Mouse (Mus musculus): ENCODE data around the gene Prss23. TPM values are rescaled to one million over a fixed set of nuclear protein-coding genes. Genes with fewer than 3 reads are reported as not detected.
A peak's percentile ranks its signal among the peaks of the same experiment; 100 is the strongest.

The Prss23 gene
- polyA plus RNA-seq (2015; fragmentation: Nextera tagmentation; extraction: Ambion mirVana): 78.6 and 86.6 TPM in 2 replicates

DNA sequence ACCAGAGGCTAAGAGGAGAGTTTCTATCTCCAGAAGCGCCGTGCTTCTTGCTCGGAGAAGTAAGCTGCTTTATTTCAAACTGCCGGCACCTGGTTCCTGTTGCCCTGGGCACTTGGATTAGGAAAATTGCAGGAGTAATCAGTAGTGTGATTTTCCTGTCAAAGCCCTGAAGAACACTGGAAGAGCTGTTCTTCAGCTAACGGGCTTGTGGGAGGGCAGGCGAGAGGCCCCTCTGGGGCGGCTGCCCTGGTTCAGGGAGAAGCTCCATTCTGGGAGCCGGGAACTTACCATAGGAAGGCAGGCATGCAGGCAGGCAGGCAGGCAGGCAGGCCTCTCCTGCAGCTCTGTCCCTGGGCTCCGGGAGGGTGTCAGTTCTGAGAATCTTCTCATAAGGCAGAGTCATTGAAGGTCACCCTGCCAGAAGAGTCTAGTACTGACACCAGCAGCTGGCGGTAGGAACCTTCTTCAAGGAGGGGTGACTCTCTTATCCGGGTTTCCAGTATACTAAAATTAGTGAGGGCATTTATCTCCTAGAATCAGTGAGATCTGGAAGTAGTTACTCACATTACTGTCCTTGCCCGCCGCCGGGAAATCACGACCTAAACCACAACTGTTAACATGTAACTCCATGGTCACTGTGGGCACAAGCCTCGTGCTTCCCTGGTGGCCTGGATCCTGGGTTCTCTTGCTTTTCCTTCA lies at the start of gene Prss23:
Prss23 (minus strand) TSS at position 457 of the 699 bp plus-strand sequence.
- no peak for DNase-seq (ENCODE audit: low spot score)
- Histone ChIP-seq H3K9ac (replicated peaks; ENCODE audit: low read depth) (no peak within 1 kb of the TSS), H3K27ac (ENCODE audit: low read length) (no peak within 1 kb of the TSS), H3K4me3 (ENCODE audit: low read depth, low read length) (no peak within 1 kb of the TSS), H3K36me3 (ENCODE audit: insufficient read depth, low read length) (no peaks in the 10 kb centered on the region), H3K4me2 (replicated peaks; ENCODE audit: low read depth, low read length) (no peak within 1 kb of the TSS), H3K4me1 (ENCODE audit: insufficient read depth, low read depth, low read length) (no peaks in the 10 kb centered on the region), H3K9me3 (ENCODE audit: low read length) (no peaks in the 10 kb centered on the region), H3K27me3 (replicated peaks; ENCODE audit: insufficient read depth, low read length) (no peaks in the 10 kb centered on the region)
- no peak for TF ChIP-seq EP300 (IDR thresholded peaks at IDR 0.05)
- no peak for TF ChIP-seq CTCF (IDR thresholded peaks at IDR 0.05)
- ATAC-seq: no peak
- 75% methylated on average over 16 of the region's 16 CpGs for WGBS

- H3K9ac ChIP-seq (replicated peaks; ENCODE audit: low read depth): no peak overlapping the region
- no peak for ATAC-seq
- no peaks in the 10 kb centered on the region for H3K36me3 ChIP-seq (ENCODE audit: insufficient read depth, low read length)
- DNase-seq (ENCODE audit: low spot score): no peak
- H3K4me3 ChIP-seq (ENCODE audit: low read depth, low read length): no peak overlapping the region
- WGBS: 91% methylated on average over 3 of the region's 3 CpGs
- no peaks in the 10 kb centered on the region for H3K27me3 ChIP-seq (replicated peaks; ENCODE audit: insufficient read depth, low read length)
- no peaks in the 10 kb centered on the region for H3K9me3 ChIP-seq (ENCODE audit: low read length)
- H3K4me2 ChIP-seq (replicated peaks; ENCODE audit: low read depth, low read length): no peak overlapping the region
- H3K4me1 ChIP-seq (ENCODE audit: insufficient read depth, low read depth, low read length): no peaks in the 10 kb centered on the region
- H3K27ac ChIP-seq (ENCODE audit: low read length): no peak overlapping the region
- TF ChIP-seq CTCF (IDR thresholded peaks at IDR 0.05) (no peak), EP300 (IDR thresholded peaks at IDR 0.05) (no peak)
Measured at GRCm38 (mm10) chr7:89576127-89576526, 49.1 kb upstream of the Prss23 start.

- H3K27me3 ChIP-seq (replicated peaks; ENCODE audit: insufficient read depth, low read length): no peaks in the 10 kb centered on the region
- no peak for DNase-seq (ENCODE audit: low spot score)
- no peaks in the 10 kb centered on the region for H3K4me1 ChIP-seq (ENCODE audit: insufficient read depth, low read depth, low read length)
- no peak overlapping the region for H3K27ac ChIP-seq (ENCODE audit: low read length)
- 95% methylated on average over 2 of the region's 2 CpGs for WGBS
- H3K4me3 ChIP-seq (ENCODE audit: low read depth, low read length): no peak overlapping the region
- H3K4me2 ChIP-seq (replicated peaks; ENCODE audit: low read depth, low read length): no peak overlapping the region
- no peak for ATAC-seq
- no peaks in the 10 kb centered on the region for H3K36me3 ChIP-seq (ENCODE audit: insufficient read depth, low read length)
- TF ChIP-seq CTCF (IDR thresholded peaks at IDR 0.05): no peak
- no peak overlapping the region for H3K9ac ChIP-seq (replicated peaks; ENCODE audit: low read depth)
- H3K9me3 ChIP-seq (ENCODE audit: low read length): no peaks in the 10 kb centered on the region
Measured at GRCm38 (mm10) chr7:89564569-89564968, 37.6 kb upstream of the Prss23 start.

GRCm38 (mm10) chr7:89563501-89563900 lies 36.5 kb upstream of the Prss23 start:
- no peaks in the 10 kb centered on the region for H3K36me3 ChIP-seq (ENCODE audit: insufficient read depth, low read length)
- H3K4me3 ChIP-seq (ENCODE audit: low read depth, low read length): no peak overlapping the region
- H3K4me2 ChIP-seq (replicated peaks; ENCODE audit: low read depth, low read length): no peak overlapping the region
- 77% methylated on average over 2 of the region's 2 CpGs for WGBS
- peak; percentile 50 for DNase-seq (ENCODE audit: low spot score)
- no peaks in the 10 kb centered on the region for H3K9me3 ChIP-seq (ENCODE audit: low read length)
- H3K27ac ChIP-seq (ENCODE audit: low read length): no peak overlapping the region
- ATAC-seq: 0 out of 2 replicates have a peak, but pooled peaks have one; percentile 21
- TF ChIP-seq EP300 (IDR thresholded peaks at IDR 0.05): no peak
- TF ChIP-seq CTCF (IDR thresholded peaks at IDR 0.05): no peak
- H3K27me3 ChIP-seq (replicated peaks; ENCODE audit: insufficient read depth, low read length): no peaks in the 10 kb centered on the region
- H3K4me1 ChIP-seq (ENCODE audit: insufficient read depth, low read depth, low read length): no peaks in the 10 kb centered on the region
- no peak overlapping the region for H3K9ac ChIP-seq (replicated peaks; ENCODE audit: low read depth)

DNA sequence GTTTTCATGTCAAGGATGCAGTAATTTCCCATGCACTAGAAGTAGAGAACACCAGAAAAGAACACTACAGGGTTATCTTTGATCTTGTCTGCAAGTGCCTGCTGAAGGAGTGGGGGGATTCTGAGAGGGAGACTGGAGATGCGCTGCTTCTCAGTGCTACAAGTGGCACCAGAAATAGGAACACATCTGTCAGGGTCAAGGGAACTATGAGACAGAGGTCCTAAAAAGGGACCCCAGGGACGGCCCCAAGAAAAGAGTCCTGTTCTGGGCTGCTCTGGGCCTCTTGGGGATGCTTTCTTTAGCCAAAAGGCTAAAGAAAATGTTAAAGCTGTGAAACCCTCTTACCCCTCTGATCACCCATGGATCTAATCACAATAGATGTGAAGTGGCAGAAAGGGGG lies 35.2 kb upstream of the Prss23 start:
- 63% methylated on average over 2 of the region's 2 CpGs for WGBS

DNA sequence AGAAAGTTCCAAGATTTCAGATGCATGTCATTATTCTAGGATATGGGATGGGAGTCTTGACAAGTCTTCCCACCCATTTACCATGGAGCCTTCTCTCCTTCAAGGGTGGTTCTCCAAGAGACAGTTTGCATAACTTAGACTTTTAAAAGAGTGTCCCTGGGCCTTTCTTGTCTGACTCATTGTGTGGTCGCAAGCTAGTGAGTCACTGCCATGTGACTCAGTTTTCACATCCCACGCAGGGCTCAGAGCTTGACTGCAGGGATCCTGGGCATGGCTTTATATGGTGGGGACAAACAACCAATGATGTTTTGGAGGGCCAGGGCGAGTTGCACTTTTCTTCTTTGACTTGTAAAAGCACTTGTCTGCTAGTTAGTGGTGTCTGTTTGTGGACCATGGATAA lies 34.0 kb upstream of the Prss23 start:
- Histone ChIP-seq H3K27me3 (replicated peaks; ENCODE audit: insufficient read depth, low read length) (no peaks in the 10 kb centered on the region), H3K4me1 (ENCODE audit: insufficient read depth, low read depth, low read length) (no peaks in the 10 kb centered on the region), H3K36me3 (ENCODE audit: insufficient read depth, low read length) (no peaks in the 10 kb centered on the region), H3K9me3 (ENCODE audit: low read length) (no peaks in the 10 kb centered on the region), H3K9ac (replicated peaks; ENCODE audit: low read depth) (no peak overlapping the region), H3K4me3 (ENCODE audit: low read depth, low read length) (no peak overlapping the region), H3K27ac (ENCODE audit: low read length) (no peak overlapping the region), H3K4me2 (replicated peaks; ENCODE audit: low read depth, low read length) (no peak overlapping the region)
- DNase-seq (ENCODE audit: low spot score): no peak
- ATAC-seq: no peak; the same call in 1 of the 2 replicates
- TF ChIP-seq CTCF (IDR thresholded peaks at IDR 0.05) (no peak), EP300 (IDR thresholded peaks at IDR 0.05) (no peak)
- 79% methylated on average over 3 of the region's 3 CpGs for WGBS

More for the DNA sequence above, 35.2 kb upstream of the Prss23 start:
- no peak overlapping the region for H3K4me3 ChIP-seq (ENCODE audit: low read depth, low read length)
- DNase-seq (ENCODE audit: low spot score) (no peak), ATAC-seq (no peak)
- H3K4me2 ChIP-seq (replicated peaks; ENCODE audit: low read depth, low read length): no peak overlapping the region
- H3K9me3 ChIP-seq (ENCODE audit: low read length): no peaks in the 10 kb centered on the region
- no peak overlapping the region for H3K27ac ChIP-seq (ENCODE audit: low read length)
- no peak overlapping the region for H3K9ac ChIP-seq (replicated peaks; ENCODE audit: low read depth)
- TF ChIP-seq EP300 (IDR thresholded peaks at IDR 0.05): no peak
- TF ChIP-seq CTCF (IDR thresholded peaks at IDR 0.05): no peak
- H3K36me3 ChIP-seq (ENCODE audit: insufficient read depth, low read length): no peaks in the 10 kb centered on the region
- H3K4me1 ChIP-seq (ENCODE audit: insufficient read depth, low read depth, low read length): no peaks in the 10 kb centered on the region
- H3K27me3 ChIP-seq (replicated peaks; ENCODE audit: insufficient read depth, low read length): no peaks in the 10 kb centered on the region
